Mouse (Mus musculus) testis, adult 2 months (tissue): ENCODE data around the gene Plekhn1.

Source experiments
- CTCF ChIP-seq: fragments of 200-500 bp; IDR thresholded peaks from 2 replicates; pipeline ENCODE4 v1.5.1; 2012; ENCODE audit warnings: low read depth, mild to moderate bottlenecking, inconsistent platforms, low read length, moderate library complexity; ENCODE audit not compliant: control insufficient read depth, insufficient read depth, insufficient replicate concordance
- POLR2A ChIP-seq: fragments of 200-500 bp; IDR thresholded peaks from 2 replicates; pipeline ENCODE4 v1.6.1; 2012; ENCODE audit warnings: low read depth, mild to moderate bottlenecking, inconsistent platforms, low read length, moderate library complexity; ENCODE audit not compliant: control insufficient read depth

GRCm38 (mm10) chr4:156228393-156229024 is 6.1 kb downstream of the Plekhn1 start:
- TF ChIP-seq CTCF: no peak
- no peak for TF ChIP-seq POLR2A
